Mouse (Mus musculus) urinary bladder, postnatal 14 days (tissue): ENCODE data around the gene Herc4.
A peak's percentile ranks its signal among the peaks of the same experiment; 100 is the strongest.

Experiments
- DNase-seq: peaks from one replicate; pipeline ENCODE4 v3.0.0; 2021; ENCODE audit warnings: low spot score

Gene Herc4

GRCm38 (mm10) chr10:63248421-63248820 is 4.8 kb downstream of the Herc4 start:
- no peak for DNase-seq

- no peak for DNase-seq
These were observed 15.1 kb downstream of the Herc4 start for GRCm38 (mm10) chr10:63258696-63259095.

GRCm38 (mm10) chr10:63259340-63259739 is 15.7 kb downstream of the Herc4 start:
- DNase-seq = no peak

GRCm38 (mm10) chr10:63267941-63268340 is 24.3 kb downstream of the Herc4 start:
- no peak for DNase-seq

- DNase-seq = no peak
These were observed 28.8 kb downstream of the Herc4 start for GRCm38 (mm10) chr10:63272401-63272800.

- DNase-seq = no peak
These were observed 29.3 kb downstream of the Herc4 start for GRCm38 (mm10) chr10:63272868-63273267.

- DNase-seq = no peak
These were observed 33.4 kb downstream of the Herc4 start for GRCm38 (mm10) chr10:63277010-63277409.

GRCm38 (mm10) chr10:63279851-63280250 is 36.2 kb downstream of the Herc4 start:
- no peak for DNase-seq

- DNase-seq = no peak
These were observed 38.8 kb downstream of the Herc4 start for GRCm38 (mm10) chr10:63282417-63282816.

GRCm38 (mm10) chr10:63282846-63283245 is 39.2 kb downstream of the Herc4 start:
- no peak for DNase-seq

GRCm38 (mm10) chr10:63302356-63302755 is 58.7 kb downstream of the Herc4 start:
- no peak for DNase-seq

GRCm38 (mm10) chr10:63308582-63309366 is 65.2 kb downstream of the Herc4 start:
- peak; percentile 82 for DNase-seq

GRCm38 (mm10) chr10:63313726-63314125 is 70.1 kb downstream of the Herc4 start:
- DNase-seq = no peak

- DNase-seq = no peak
These were observed 83.5 kb downstream of the Herc4 start for GRCm38 (mm10) chr10:63327091-63327490.

GRCm38 (mm10) chr10:63336901-63337300 is 93.3 kb downstream of the Herc4 start:
- DNase-seq = no peak

GRCm38 (mm10) chr10:63337326-63337725 is 93.7 kb downstream of the Herc4 start:
- DNase-seq = no peak

GRCm38 (mm10) chr10:63337951-63338836 is 94.6 kb downstream of the Herc4 start:
- DNase-seq = peak; percentile 61

- DNase-seq = peak; percentile 91
These were observed 95.5 kb downstream of the Herc4 start for GRCm38 (mm10) chr10:63338914-63339643.

GRCm38 (mm10) chr10:63341351-63341750 is 97.7 kb downstream of the Herc4 start:
- DNase-seq = no peak

GRCm38 (mm10) chr10:63344751-63345150 is 101.1 kb downstream of the Herc4 start:
- no peak for DNase-seq

- DNase-seq = no peak
These were observed 104.7 kb downstream of the Herc4 start for GRCm38 (mm10) chr10:63348291-63348690.

GRCm38 (mm10) chr10:63350666-63351065 is 107.1 kb downstream of the Herc4 start:
- no peak for DNase-seq
